Mouse (Mus musculus) large intestine, adult 2 months (tissue): ENCODE measurements at regions not wholly inside any gene's neighbourhood (a gene's known extent, or its start where the extent isn't known, plus 50 kb on each side); places are given as distances from the start of the nearest gene placed in this dataset.
"Not testable (repeated sequence)": the region's sequence is repeated elsewhere in the genome, so short reads cannot be mapped to it uniquely, and the experiment has no call there.

Experiments
- DNase-seq: peaks from one replicate; pipeline ENCODE4 v3.0.0-alpha.2; 2012; ENCODE audit warnings: low read depth, low spot score
- WGBS: fragments of 180-500 bp; shearing (Covaris S2); methylation state at CpG from one replicate; pipeline ENCODE4 v1.1.7; 2018; 5-methylcytosine and 5-hydroxymethylcytosine counted together

- WGBS, result 53% methylated on average over 1 of the region's 1 CpGs
- no peak for DNase-seq
Observed at GRCm38 (mm10) chr8:39833251-39833650, 841.6 kb upstream of the Adam24 start.

- WGBS, result 88% methylated on average over 2 of the region's 2 CpGs
- DNase-seq, result no peak
Observed at GRCm38 (mm10) chr8:39846854-39847253, 828.0 kb upstream of the Adam24 start.

GRCm38 (mm10) chr8:39862544-39862943 lies 812.3 kb upstream of the Adam24 start:
- 82% methylated on average over 2 of the region's 2 CpGs for WGBS
- DNase-seq, result no peak

GRCm38 (mm10) chr8:39902251-39902650 lies 772.6 kb upstream of the Adam24 start:
- 54% methylated on average over 1 of the region's 1 CpGs for WGBS
- no peak for DNase-seq

- 40% methylated on average over 2 of the region's 2 CpGs for WGBS
- no peak for DNase-seq
Observed at GRCm38 (mm10) chr8:39912926-39913325, 762.0 kb upstream of the Adam24 start.

GRCm38 (mm10) chr8:39921336-39921735 lies 753.5 kb upstream of the Adam24 start:
- no peak for DNase-seq
- WGBS, result 67% methylated on average over 2 of the region's 2 CpGs

GRCm38 (mm10) chr8:39923741-39924140 lies 751.1 kb upstream of the Adam24 start:
- 21% methylated on average over 2 of the region's 2 CpGs for WGBS
- no peak for DNase-seq

GRCm38 (mm10) chr8:39950178-39950896 lies 724.5 kb upstream of the Adam24 start:
- no peak for DNase-seq
- WGBS, result 55% methylated on average over 6 of the region's 6 CpGs

- 56% methylated on average over 5 of the region's 5 CpGs for WGBS
- no peak for DNase-seq
Observed at GRCm38 (mm10) chr8:39954497-39954896, 720.4 kb upstream of the Adam24 start.

- no peak for DNase-seq
- 24% methylated on average over 4 of the region's 4 CpGs for WGBS
Observed at GRCm38 (mm10) chr8:39954924-39955323, 720.0 kb upstream of the Adam24 start.

GRCm38 (mm10) chr8:40005207-40005837 lies 669.6 kb upstream of the Adam24 start:
- DNase-seq, result no peak
- 78% methylated on average over 1 of the region's 1 CpGs for WGBS

GRCm38 (mm10) chr8:40019281-40019943 lies 655.5 kb upstream of the Adam24 start:
- DNase-seq, result no peak
- 57% methylated on average over 5 of the region's 5 CpGs for WGBS

GRCm38 (mm10) chr8:40064145-40064544 lies 610.7 kb upstream of the Adam24 start:
- no peak for DNase-seq

GRCm38 (mm10) chr8:40071131-40071530 lies 603.7 kb upstream of the Adam24 start:
- no peak for DNase-seq
- WGBS, result 78% methylated on average over 2 of the region's 2 CpGs

- DNase-seq, result not testable (repeated sequence)
Observed at GRCm38 (mm10) chr8:40080976-40081375, 593.9 kb upstream of the Adam24 start.

- no peak for DNase-seq
- 18% methylated on average over 1 of the region's 1 CpGs for WGBS
Observed at GRCm38 (mm10) chr8:40084129-40084528, 590.7 kb upstream of the Adam24 start.

GRCm38 (mm10) chr8:40089377-40089776 lies 585.5 kb upstream of the Adam24 start:
- 81% methylated on average over 4 of the region's 4 CpGs for WGBS
- DNase-seq, result no peak

- DNase-seq, result no peak
- 78% methylated on average over 3 of the region's 3 CpGs for WGBS
Observed at GRCm38 (mm10) chr8:40124402-40124801, 550.5 kb upstream of the Adam24 start.

GRCm38 (mm10) chr8:40127141-40127540 lies 547.7 kb upstream of the Adam24 start:
- no peak for DNase-seq
- 88% methylated on average over 8 of the region's 8 CpGs for WGBS

GRCm38 (mm10) chr8:40132662-40133257 lies 542.1 kb upstream of the Adam24 start:
- 17% methylated on average over 9 of the region's 9 CpGs for WGBS
- DNase-seq, result peak; percentile 2
